Mouse (Mus musculus): ENCODE results near the gene Fam124a. TPM values are rescaled to one million over a fixed set of nuclear protein-coding genes. Genes with fewer than 3 reads are reported as not detected.

Fam124a gene
- polyA plus RNA-seq, 1 experiment: 0.06 TPM

DNA sequence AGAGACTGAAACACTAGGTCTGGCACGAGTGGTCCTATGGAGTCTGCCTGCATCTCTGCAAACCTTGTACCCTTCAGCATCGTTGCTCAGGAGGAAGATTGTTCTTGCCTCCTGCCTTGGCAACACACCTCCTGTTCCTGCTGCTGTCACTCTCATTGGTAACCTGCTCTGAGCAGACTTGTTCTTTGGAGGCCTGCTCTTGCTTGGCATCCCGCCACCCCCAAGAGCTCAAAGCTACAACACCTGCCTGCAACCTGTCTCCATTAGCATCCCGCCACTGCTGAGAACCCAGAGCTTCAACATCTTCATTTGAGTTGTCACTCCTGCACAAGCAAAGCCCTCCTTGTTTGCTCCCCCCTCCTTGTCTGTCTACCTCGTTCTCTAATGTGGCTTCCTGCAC, 72.4 kb downstream of the Fam124a start:
- H3K79me2 ChIP-seq (ENCODE audit: control insufficient read depth, insufficient read depth): no peaks in the 10 kb centered on the region
- TF ChIP-seq TCF12 (IDR thresholded peaks at IDR 0.05; ENCODE audit: insufficient read depth, poor library complexity, severe bottlenecking) (no peak), POLR2A (IDR thresholded peaks at IDR 0.05; ENCODE audit: insufficient read length, low read depth) (no peak), MYOG (IDR thresholded peaks at IDR 0.05; ENCODE audit: control insufficient read depth in 1 of 3, insufficient read depth in 1 of 3, insufficient read length in 2 of 3, low read depth in 2 of 3) (no peak), USF1 (IDR thresholded peaks at IDR 0.05; ENCODE audit: low read depth) (no peak), SRF (IDR thresholded peaks at IDR 0.05; ENCODE audit: control insufficient read depth, insufficient read length, low read depth) (no peak), POLR2AphosphoS2 (IDR thresholded peaks at IDR 0.05; ENCODE audit: insufficient read length, low read depth) (no peak), MAX (IDR thresholded peaks at IDR 0.05; ENCODE audit: low read depth) (no peak), TCF3 (IDR thresholded peaks at IDR 0.05; ENCODE audit: insufficient read length, low read depth) (no peak), MYOD1 (IDR thresholded peaks at IDR 0.05; ENCODE audit: control insufficient read depth in 1 of 3, insufficient read length in 2 of 3, low read depth in 2 of 3) (no peak), CEBPB (IDR thresholded peaks at IDR 0.05; ENCODE audit: insufficient read depth, poor library complexity, severe bottlenecking) (no peak)
- no peaks in the 10 kb centered on the region for H3K36me3 ChIP-seq (ENCODE audit: control insufficient read depth, insufficient read depth)
- no peaks in the 10 kb centered on the region for H3K27me3 ChIP-seq (ENCODE audit: control insufficient read depth, insufficient read depth, insufficient read length)
- H3K4me3 ChIP-seq: no peak overlapping the region
- no peak overlapping the region for H3K4me2 ChIP-seq (ENCODE audit: low read depth)
- no peak overlapping the region for H3ac ChIP-seq (ENCODE audit: control insufficient read depth, insufficient read length)

GRCm38 (mm10) chr14:62637436-62638344, 82.2 kb downstream of the Fam124a start:
- Histone ChIP-seq H3K36me3 (ENCODE audit: control insufficient read depth, insufficient read depth) (no peaks in the 10 kb centered on the region), H3K27me3 (ENCODE audit: control insufficient read depth, insufficient read depth, insufficient read length) (no peaks in the 10 kb centered on the region), H3ac (ENCODE audit: control insufficient read depth, insufficient read length) (no peak overlapping the region), H3K79me2 (ENCODE audit: control insufficient read depth, insufficient read depth) (no peaks in the 10 kb centered on the region), H3K4me2 (ENCODE audit: low read depth) (peak overlapping the region; percentile 64), H3K4me3 (no peak overlapping the region)
- TF ChIP-seq TCF3 (IDR thresholded peaks at IDR 0.05; ENCODE audit: insufficient read length, low read depth): no peak
- no peak for TF ChIP-seq E2F4 (IDR thresholded peaks at IDR 0.05; ENCODE audit: insufficient read depth)
- peak in 2 of 3 experiments; percentile 12 to 47 for TF ChIP-seq MYOG (IDR thresholded peaks at IDR 0.05; ENCODE audit: control insufficient read depth in 1 of 3, insufficient read depth in 1 of 3, insufficient read length in 2 of 3, low read depth in 2 of 3)
- no peak for TF ChIP-seq USF1 (IDR thresholded peaks at IDR 0.05; ENCODE audit: low read depth)
- TF ChIP-seq MYOD1 (IDR thresholded peaks at IDR 0.05; ENCODE audit: control insufficient read depth in 1 of 3, insufficient read length in 2 of 3, low read depth in 2 of 3): peak in 2 of 3 experiments; percentile 56 to 57
- no peak for TF ChIP-seq TCF12 (IDR thresholded peaks at IDR 0.05; ENCODE audit: insufficient read depth, poor library complexity, severe bottlenecking)
- TF ChIP-seq POLR2AphosphoS2 (IDR thresholded peaks at IDR 0.05; ENCODE audit: insufficient read length, low read depth): no peak
- TF ChIP-seq SRF (IDR thresholded peaks at IDR 0.05; ENCODE audit: control insufficient read depth, insufficient read length, low read depth): no peak

GRCm38 (mm10) chr14:62638345-62638702, 82.8 kb downstream of the Fam124a start:
- Histone ChIP-seq H3K79me2 (ENCODE audit: control insufficient read depth, insufficient read depth) (no peaks in the 10 kb centered on the region), H3K36me3 (ENCODE audit: control insufficient read depth, insufficient read depth) (no peaks in the 10 kb centered on the region), H3K27me3 (ENCODE audit: control insufficient read depth, insufficient read depth, insufficient read length) (no peaks in the 10 kb centered on the region), H3K4me3 (no peak overlapping the region), H3ac (ENCODE audit: control insufficient read depth, insufficient read length) (no peak overlapping the region), H3K4me2 (ENCODE audit: low read depth) (peak overlapping the region; percentile 64)
- TF ChIP-seq MAX (IDR thresholded peaks at IDR 0.05; ENCODE audit: low read depth) (no peak), MYOD1 (IDR thresholded peaks at IDR 0.05; ENCODE audit: control insufficient read depth in 1 of 3, insufficient read length in 2 of 3, low read depth in 2 of 3) (no peak), SRF (IDR thresholded peaks at IDR 0.05; ENCODE audit: control insufficient read depth, insufficient read length, low read depth) (no peak), REST (IDR thresholded peaks at IDR 0.05; ENCODE audit: insufficient read depth, insufficient read length) (no peak), CEBPB (IDR thresholded peaks at IDR 0.05; ENCODE audit: insufficient read depth, poor library complexity, severe bottlenecking) (no peak)

GRCm38 (mm10) chr14:62639111-62639510, 83.6 kb downstream of the Fam124a start:
- H3K27me3 ChIP-seq (ENCODE audit: control insufficient read depth, insufficient read depth, insufficient read length): no peaks in the 10 kb centered on the region
- no peaks in the 10 kb centered on the region for H3K36me3 ChIP-seq (ENCODE audit: control insufficient read depth, insufficient read depth)
- H3ac ChIP-seq (ENCODE audit: control insufficient read depth, insufficient read length): no peak overlapping the region
- TF ChIP-seq TCF3 (IDR thresholded peaks at IDR 0.05; ENCODE audit: insufficient read length, low read depth) (no peak), REST (IDR thresholded peaks at IDR 0.05; ENCODE audit: insufficient read depth, insufficient read length) (no peak), MAX (IDR thresholded peaks at IDR 0.05; ENCODE audit: low read depth) (no peak), POLR2AphosphoS2 (IDR thresholded peaks at IDR 0.05; ENCODE audit: insufficient read length, low read depth) (no peak), MYOG (IDR thresholded peaks at IDR 0.05; ENCODE audit: control insufficient read depth in 1 of 3, insufficient read depth in 1 of 3, insufficient read length in 2 of 3, low read depth in 2 of 3) (no peak), MYOD1 (IDR thresholded peaks at IDR 0.05; ENCODE audit: control insufficient read depth in 1 of 3, insufficient read length in 2 of 3, low read depth in 2 of 3) (no peak), SRF (IDR thresholded peaks at IDR 0.05; ENCODE audit: control insufficient read depth, insufficient read length, low read depth) (no peak), POLR2A (IDR thresholded peaks at IDR 0.05; ENCODE audit: insufficient read length, low read depth) (no peak), CEBPB (IDR thresholded peaks at IDR 0.05; ENCODE audit: insufficient read depth, poor library complexity, severe bottlenecking) (no peak), E2F4 (IDR thresholded peaks at IDR 0.05; ENCODE audit: insufficient read depth) (no peak), USF1 (IDR thresholded peaks at IDR 0.05; ENCODE audit: low read depth) (no peak), TCF12 (IDR thresholded peaks at IDR 0.05; ENCODE audit: insufficient read depth, poor library complexity, severe bottlenecking) (no peak)
- H3K4me3 ChIP-seq: no peak overlapping the region
- no peak overlapping the region for H3K4me2 ChIP-seq (ENCODE audit: low read depth)
- no peaks in the 10 kb centered on the region for H3K79me2 ChIP-seq (ENCODE audit: control insufficient read depth, insufficient read depth)
